Mouse (Mus musculus) fat pad, adult 2 months (tissue): ENCODE measurements around the gene Lyzl6.
"Not testable (repeated sequence)": the region's sequence is repeated elsewhere in the genome, so short reads cannot be mapped to it uniquely, and the experiment has no call there.

Experiments
- DNase-seq: peaks from one replicate; pipeline ENCODE4 v3.0.0-alpha.2; 2011; ENCODE audit warnings: low read depth, low spot score; ENCODE audit errors: extremely low read depth

Lyzl6 gene

GRCm38 (mm10) chr11:103638790-103639189 is at the start of gene Lyzl6:
Lyzl6 (minus strand) TSS chr11:103638890.
- DNase-seq, result no peak

DNA sequence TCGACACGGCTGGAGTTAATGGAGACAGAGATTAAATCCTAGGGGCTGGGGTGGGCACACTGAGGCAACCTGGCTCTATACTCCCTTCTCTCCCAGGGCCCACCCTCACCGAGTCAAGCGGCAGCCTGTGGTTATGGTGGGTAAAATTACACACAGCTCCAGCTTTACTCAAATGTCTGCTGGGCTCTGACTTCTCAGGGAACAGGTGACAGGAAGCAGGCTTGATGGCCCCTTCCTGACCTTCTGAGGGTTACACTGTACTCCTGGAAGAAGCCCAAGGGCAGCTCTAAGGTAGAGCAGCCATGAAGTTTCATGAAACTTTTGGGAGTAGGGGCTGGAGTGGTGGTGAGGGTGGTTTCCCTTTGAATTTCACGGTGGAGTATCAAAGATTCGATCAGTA is 48.0 kb upstream of the Lyzl6 start:
- no peak for DNase-seq

GRCm38 (mm10) chr11:103685261-103685736 is 46.6 kb upstream of the Lyzl6 start:
- no peak for DNase-seq

DNA sequence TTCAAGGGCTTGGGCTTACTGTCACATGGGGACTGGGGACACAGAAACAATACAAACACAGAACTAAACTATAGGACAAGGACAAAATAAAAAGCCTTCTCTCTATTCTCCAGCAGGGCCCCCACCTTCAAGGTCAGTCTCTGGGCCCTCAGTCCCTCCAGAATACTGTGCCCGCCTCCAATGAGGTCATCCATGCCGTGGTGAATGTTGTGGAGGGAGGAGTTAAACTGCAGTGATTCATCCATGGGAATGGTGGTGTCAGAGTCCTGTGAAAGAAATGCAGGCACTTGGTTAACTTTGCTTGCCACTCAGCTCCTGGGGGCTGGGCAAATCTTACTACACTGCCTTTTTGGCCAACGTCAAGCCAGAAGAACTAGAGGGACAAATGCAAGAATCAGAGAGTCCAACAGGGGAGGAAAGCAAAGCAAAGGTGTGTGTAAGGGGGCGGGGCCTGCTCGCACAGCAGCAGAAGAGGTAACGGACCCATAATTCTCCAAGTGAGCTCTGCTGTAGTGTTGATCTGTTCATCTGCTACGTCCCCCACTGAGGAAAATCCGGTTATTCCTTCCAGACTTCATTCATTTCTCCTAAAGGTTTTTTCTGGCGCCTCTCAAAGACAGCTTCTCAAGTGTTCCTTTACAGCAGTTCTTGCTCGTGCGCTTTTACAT is 45.1 kb upstream of the Lyzl6 start:
- no peak for DNase-seq

- not testable (repeated sequence) for DNase-seq
These were observed 38.4 kb upstream of the Lyzl6 start for GRCm38 (mm10) chr11:103677042-103677441.

DNA sequence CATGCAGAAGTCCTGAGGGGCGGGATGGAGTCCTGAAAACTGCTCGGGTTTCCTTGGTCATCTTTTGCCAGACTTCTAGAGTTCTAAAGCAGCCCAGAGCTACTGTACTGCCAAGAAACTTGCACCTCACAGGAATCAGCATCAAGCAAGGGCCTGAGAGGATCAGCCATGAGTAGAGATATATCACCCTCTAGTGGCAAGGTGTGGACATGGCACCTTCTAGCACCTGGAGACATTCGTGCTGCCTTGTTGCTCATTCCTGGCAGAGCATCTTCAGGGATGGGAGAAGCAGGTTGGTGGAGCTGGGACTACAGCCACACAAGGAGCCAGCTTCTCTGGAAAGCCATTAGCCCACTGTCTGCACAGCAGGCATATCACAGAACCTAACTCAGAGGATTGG is 36.9 kb upstream of the Lyzl6 start:
- no peak for DNase-seq

DNA sequence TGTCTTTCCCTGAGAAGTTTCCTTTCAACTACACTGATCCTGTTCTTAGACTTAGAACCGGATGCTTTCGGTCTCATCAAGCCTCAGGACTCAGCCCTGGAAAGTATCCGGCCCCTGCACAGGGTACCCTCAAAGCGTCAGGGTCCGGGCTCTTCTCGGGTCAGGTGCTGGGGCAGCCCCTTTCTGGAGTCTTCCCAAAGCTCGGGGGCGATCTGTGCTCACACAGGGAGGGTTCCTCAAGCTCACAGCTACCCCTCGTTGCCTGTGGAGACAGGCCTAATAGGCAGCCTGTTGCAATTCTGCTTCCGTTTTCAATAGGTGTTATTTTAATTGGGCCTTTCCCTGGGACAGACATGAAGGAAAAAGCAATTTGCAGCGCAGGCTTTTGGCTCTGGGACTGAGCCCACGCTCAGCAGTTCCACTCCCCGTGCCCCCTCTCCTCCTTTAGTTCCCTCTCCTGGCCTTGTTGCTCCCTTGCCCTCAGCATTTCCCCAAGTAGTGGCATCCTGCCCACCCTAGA is 28.3 kb upstream of the Lyzl6 start:
- DNase-seq, result no peak

- no peak for DNase-seq
These were observed 27.7 kb upstream of the Lyzl6 start for GRCm38 (mm10) chr11:103666181-103666906.

DNA sequence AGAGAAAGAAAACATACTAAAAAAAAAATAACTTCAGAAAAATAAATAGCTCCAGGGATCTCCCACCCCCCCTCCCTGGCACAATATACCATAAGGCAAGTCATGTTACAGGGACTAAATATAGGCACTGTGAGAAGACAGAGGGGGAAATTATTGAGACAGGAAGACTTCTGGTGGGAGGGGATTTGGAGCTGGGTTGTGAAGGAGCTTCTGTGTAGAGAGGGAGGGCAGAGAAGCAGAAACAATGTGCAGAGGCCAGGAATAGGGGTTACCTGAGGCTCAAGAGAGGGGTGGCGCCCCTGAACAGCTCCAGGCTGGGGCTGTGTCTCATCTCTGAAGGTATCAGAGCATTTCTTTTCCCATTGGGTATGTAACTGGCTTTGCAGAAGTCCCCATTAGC is 27.0 kb upstream of the Lyzl6 start:
- no peak for DNase-seq

- DNase-seq, result no peak
These were observed 24.4 kb upstream of the Lyzl6 start for GRCm38 (mm10) chr11:103663119-103663518.

DNA sequence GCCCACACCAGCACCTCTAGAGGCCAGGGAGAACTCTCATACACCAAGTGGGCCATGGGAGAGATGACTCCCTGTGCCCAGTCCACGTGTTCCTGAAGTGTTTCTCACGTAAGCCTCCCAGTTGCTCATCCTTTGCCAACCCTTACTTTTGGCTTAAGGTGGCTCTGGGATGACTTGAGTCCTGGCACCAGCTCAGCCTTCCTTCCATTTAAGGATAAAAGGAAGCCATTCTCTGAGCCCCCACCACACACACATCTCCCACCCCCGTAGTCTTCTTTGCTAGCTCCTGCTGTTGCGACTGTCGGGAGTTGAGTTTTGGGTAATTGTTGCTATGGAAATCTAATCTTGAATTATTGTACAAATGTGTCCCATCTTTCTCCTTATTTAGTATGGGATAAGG is 23.9 kb upstream of the Lyzl6 start:
- DNase-seq, result no peak

DNA sequence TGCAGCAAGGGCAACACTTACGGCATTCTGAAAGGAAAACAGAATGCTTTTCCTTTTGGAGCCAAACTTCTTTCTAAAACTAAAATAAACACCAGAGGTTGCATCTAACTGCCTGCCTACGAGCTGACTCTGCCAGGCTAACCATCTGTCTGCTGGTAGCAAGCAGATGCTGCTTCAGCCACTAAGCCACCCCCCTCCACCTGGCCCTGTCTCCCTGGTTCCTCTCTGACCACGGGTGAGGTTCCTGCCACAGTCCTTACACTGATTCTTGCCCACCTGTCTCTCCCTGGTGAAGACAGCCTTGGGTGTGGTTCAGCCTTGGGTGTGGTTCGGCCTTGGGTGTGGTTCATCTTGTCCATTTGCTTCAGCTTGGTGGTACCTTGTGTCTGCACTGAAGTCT is 23.2 kb upstream of the Lyzl6 start:
- no peak for DNase-seq

GRCm38 (mm10) chr11:103658189-103658588 is 19.5 kb upstream of the Lyzl6 start:
- no peak for DNase-seq

- no peak for DNase-seq
These were observed 17.8 kb upstream of the Lyzl6 start for GRCm38 (mm10) chr11:103656520-103656919.

DNA sequence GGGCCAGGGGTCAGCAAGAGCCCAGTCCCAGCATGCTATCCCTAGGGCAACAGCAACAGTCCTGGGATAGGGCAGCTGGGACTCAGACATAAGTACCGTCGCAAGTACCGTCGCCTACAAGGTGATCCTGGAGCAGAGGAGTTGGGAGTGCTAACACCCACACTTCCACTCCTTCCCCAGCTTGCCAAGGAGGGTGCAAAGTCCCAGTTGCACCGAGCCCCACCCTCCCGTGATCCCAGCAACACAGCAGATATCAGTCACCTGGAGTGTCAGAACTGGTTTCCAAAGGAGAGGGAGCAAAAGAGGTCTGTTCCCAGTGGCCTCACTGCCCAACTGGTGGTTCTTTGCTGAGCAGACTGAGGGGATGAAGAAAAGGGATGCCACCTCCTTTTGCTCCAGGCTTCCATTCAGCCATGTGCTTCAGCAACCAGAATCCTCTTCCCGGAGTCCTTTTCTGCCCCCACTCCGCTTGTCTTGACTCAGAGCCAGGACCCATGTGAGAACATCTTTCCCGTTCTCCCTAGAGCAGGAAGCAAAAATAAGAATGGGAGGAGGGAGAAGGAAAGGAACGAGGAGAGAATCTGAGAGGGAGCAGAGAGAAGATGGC is 14.8 kb upstream of the Lyzl6 start:
- DNase-seq, result no peak

GRCm38 (mm10) chr11:103651426-103651825 is 12.7 kb upstream of the Lyzl6 start:
- DNase-seq, result no peak

GRCm38 (mm10) chr11:103649983-103650493 is 11.3 kb upstream of the Lyzl6 start:
- no peak for DNase-seq

DNA sequence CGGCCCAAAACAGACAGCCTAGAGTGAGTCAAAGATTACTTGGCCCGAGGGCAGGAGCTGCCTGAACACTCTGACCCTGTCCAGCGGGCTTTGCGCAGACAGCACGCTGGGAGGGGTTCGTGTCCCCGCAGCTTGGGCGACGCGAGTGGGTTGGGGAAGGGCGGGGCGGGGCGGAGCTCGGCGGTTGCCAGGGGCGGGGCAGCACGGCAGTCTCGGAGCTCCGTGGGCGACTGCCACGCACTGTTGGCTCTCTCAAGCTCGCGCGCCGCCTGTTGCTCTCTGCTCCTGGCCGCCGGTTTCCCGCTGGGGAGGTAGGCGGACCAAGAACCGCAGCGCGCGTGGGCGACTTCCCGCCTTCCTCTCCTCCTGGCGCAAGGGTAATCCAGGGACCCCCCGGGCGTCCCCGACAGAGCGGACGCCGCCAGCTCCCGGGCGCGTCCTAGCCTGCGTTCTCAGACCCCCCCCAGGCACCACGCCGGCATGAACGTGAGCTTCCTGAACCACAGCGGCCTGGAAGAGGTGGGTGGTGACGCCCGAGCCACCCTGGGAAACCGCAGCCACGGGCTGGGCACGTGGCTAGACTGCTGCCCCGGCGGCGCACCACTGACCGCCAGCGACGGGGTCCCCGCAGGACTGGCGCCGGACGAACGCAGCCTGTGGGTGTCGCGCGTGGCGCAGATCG is 10.8 kb upstream of the Lyzl6 start, which contains the start of gene Rprml:
Gene Rprml (plus strand): TSS at position 270 of the 682 bp plus-strand sequence.
- DNase-seq, result no peak

GRCm38 (mm10) chr11:103648656-103649055 is 10.0 kb upstream of the Lyzl6 start:
- DNase-seq, result no peak

DNA sequence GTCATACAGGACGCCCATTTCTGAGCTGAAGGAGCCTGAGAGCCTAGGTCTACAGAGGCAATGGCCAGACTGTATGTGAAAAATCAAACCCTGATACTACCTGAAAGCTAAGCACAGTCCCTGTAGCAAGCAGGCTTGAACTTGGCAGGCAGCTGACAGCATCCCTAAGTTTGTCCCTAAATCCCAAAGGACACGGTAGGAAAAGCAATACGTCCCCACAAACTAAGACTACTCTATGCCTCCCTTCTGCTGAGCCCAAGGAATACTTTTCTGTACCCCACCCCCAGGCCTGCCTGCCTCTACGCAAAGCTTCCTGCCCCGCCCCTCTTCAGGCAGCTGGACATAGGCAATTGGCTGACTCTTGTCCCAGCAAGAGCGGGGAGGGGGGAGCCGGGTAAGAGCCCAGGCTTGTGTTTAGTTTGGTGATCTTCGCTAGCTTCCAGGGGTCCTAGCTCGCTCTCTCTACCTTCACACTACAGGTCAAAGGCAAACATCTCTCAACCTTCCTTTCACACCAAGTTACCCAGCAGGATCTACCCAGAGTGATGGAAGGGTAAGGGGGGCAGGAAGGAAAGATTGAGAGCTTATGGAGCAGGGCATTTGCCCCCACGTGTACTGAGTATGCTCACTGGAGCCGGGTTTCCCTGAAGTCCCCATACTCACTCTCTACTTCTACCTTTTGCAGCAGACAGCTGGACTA is 9.4 kb upstream of the Lyzl6 start:
- DNase-seq, result no peak
